Mouse (Mus musculus) limb, embryonic 11.5 days (tissue): ENCODE data around the gene Lyrm1. TPM values are rescaled to one million over a fixed set of nuclear protein-coding genes. Genes with fewer than 3 reads are reported as not detected.

Experiments
- ATAC-seq: fragments of 200-750 bp; cut with Nextera tagmentation; 2 replicates; pipeline ENCODE4 v1.8.0; 2017; ENCODE audit warnings: low read depth; ENCODE audit not compliant: insufficient number of reproducible peaks, low FRiP score, low TSS enrichment
- DNase-seq: peaks from one replicate; pipeline ENCODE4 v3.0.0-alpha.2; 2015; ENCODE audit warnings: low spot score
- H3K27ac ChIP-seq: fragments of 300-500 bp; sonication (generic); replicated peaks from 2 replicates; pipeline ENCODE4 v1.5.1; 2014; ENCODE audit warnings: low read depth, mild to moderate bottlenecking, low read length
- H3K27me3 ChIP-seq: fragments of 300-500 bp; sonication (generic); 2 replicates; pipeline ENCODE4 v1.6.1; 2014; ENCODE audit warnings: mild to moderate bottlenecking, low read length, mixed read lengths; ENCODE audit not compliant: control insufficient read depth, insufficient read depth
- H3K36me3 ChIP-seq: fragments of 300-500 bp; sonication (generic); 2 replicates; pipeline ENCODE4 v1.6.1; 2014; ENCODE audit warnings: mild to moderate bottlenecking, low read length, moderate library complexity, mixed read lengths; ENCODE audit not compliant: control insufficient read depth, insufficient read depth
- H3K4me1 ChIP-seq: fragments of 300-500 bp; sonication (generic); 2 replicates; pipeline ENCODE4 v1.6.1; 2014; ENCODE audit warnings: low read length, mixed read lengths; ENCODE audit not compliant: control insufficient read depth, insufficient read depth
- H3K4me2 ChIP-seq: fragments of 300-500 bp; sonication (generic); 2 replicates; pipeline ENCODE4 v1.6.1; 2014; ENCODE audit warnings: low read depth, mild to moderate bottlenecking, moderate library complexity; ENCODE audit not compliant: severe bottlenecking
- H3K4me3 ChIP-seq: fragments of 300-500 bp; sonication (generic); 2 replicates; pipeline ENCODE4 v1.5.1; 2014; ENCODE audit warnings: low read depth, low read length
- H3K9ac ChIP-seq: fragments of 300-500 bp; sonication (generic); 2 replicates; pipeline ENCODE4 v1.6.1; 2014; ENCODE audit warnings: mild to moderate bottlenecking, low read length
- H3K9me3 ChIP-seq: fragments of 300-500 bp; sonication (generic); 2 replicates; pipeline ENCODE4 v1.6.1; 2016; ENCODE audit warnings: low read length; ENCODE audit not compliant: control insufficient read depth
- WGBS: fragments of 180-500 bp; shearing (Covaris S2); extraction: QIAGEN DNeasy Blood & Tissue Kit; methylation state at CpG from one replicate; pipeline ENCODE4 v1.1.7; 2014; 5-methylcytosine and 5-hydroxymethylcytosine counted together
- polyA plus RNA-seq: library from polyadenylated mRNA; unstranded; fragments of >200 nt; fragmentation: Nextera tagmentation; extraction: Ambion mirVana; gene quantifications from 2 replicates; pipeline ENCODE4 v1.2.1, GENCODE M21; 2014

Gene Lyrm1
- polyA plus RNA-seq, 1 experiment from 2014 or later: 7.1 TPM

DNA sequence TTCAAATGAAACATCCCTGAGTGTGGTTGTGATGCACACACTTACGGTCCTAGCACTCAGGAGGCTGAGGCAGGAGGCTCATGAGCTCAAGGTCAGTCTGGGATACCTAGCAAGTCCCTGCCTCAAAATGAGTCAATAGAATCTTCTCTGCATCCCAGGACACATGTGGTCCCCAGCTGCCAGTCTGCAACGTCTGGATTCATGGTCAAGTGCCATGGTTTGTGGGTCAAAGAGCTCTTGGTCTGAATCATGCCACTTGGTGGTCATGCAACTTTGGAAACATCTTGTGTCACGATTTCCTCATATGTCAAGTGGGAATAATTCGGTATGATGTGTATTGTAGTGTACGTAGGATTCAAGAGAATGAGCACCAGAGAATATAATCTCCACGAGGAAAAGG lies 64.9 kb downstream of the Lyrm1 start:
- H3K27ac ChIP-seq: no peak overlapping the region
- 86% methylated on average over 6 of the region's 6 CpGs for WGBS
- no peak for ATAC-seq

DNA sequence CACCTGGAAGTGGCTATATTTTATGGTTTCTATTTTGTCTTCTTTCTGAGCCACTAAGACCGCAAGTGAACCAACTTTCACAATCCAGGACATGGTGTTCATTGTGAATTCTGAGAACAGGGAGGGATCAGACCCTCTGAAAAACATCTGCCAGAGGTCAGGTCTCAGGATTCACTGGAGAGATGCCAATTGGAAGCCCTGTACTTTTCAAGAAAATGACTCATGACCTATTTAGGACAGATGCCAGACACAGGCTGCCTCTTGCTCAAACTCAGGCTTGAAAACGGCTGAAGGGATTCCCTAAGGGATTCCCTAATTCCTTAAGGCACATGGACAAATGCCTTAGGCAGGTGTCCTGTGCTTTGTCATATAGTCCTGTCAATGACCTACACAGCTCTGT lies 65.4 kb downstream of the Lyrm1 start:
- no peaks in the 10 kb centered on the region for H3K9me3 ChIP-seq
- no peak for ATAC-seq
- H3K4me3 ChIP-seq: no peak overlapping the region
- DNase-seq: no peak
- WGBS: 45% methylated on average over 2 of the region's 2 CpGs
- H3K4me1 ChIP-seq: no peaks in the 10 kb centered on the region
- no peak overlapping the region for H3K9ac ChIP-seq
- no peak overlapping the region for H3K27ac ChIP-seq
- H3K4me2 ChIP-seq: no peak overlapping the region
- no peaks in the 10 kb centered on the region for H3K27me3 ChIP-seq
- no peaks in the 10 kb centered on the region for H3K36me3 ChIP-seq

More for the DNA sequence above, 64.9 kb downstream of the Lyrm1 start:
- no peak for DNase-seq
- H3K9ac ChIP-seq: no peak overlapping the region
- no peak overlapping the region for H3K4me2 ChIP-seq
- no peaks in the 10 kb centered on the region for H3K9me3 ChIP-seq
- H3K4me1 ChIP-seq: no peaks in the 10 kb centered on the region
- no peaks in the 10 kb centered on the region for H3K27me3 ChIP-seq
- H3K36me3 ChIP-seq: no peaks in the 10 kb centered on the region
- no peak overlapping the region for H3K4me3 ChIP-seq

DNA sequence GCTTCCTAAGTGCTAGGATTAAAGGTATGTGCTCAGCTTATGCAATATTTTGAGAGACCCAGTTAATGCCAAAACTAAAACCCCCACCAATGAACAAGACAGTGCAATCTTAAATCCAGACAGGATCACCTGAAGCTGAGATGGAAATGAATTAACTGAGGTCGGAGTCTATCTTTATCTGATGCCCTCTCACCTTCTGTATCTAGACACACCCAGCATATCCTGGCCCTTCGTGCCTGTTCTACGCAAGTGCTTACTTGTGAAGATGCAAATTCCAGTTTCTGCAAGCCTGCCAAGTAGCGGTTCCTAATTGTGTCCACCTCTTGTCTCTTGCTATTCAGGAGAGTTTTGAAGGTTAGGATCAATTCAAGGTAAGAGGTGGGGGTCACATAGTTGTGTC lies 69.5 kb downstream of the Lyrm1 start:
- H3K4me3 ChIP-seq: no peak overlapping the region
- H3K9me3 ChIP-seq: no peaks in the 10 kb centered on the region
- DNase-seq (no peak), ATAC-seq (no peak)
- no peaks in the 10 kb centered on the region for H3K4me1 ChIP-seq
- no peak overlapping the region for H3K9ac ChIP-seq
- no peaks in the 10 kb centered on the region for H3K36me3 ChIP-seq
- H3K27me3 ChIP-seq: no peaks in the 10 kb centered on the region
- H3K4me2 ChIP-seq: no peak overlapping the region
- WGBS: 92% methylated on average over 4 of the region's 4 CpGs
- H3K27ac ChIP-seq: no peak overlapping the region

DNA sequence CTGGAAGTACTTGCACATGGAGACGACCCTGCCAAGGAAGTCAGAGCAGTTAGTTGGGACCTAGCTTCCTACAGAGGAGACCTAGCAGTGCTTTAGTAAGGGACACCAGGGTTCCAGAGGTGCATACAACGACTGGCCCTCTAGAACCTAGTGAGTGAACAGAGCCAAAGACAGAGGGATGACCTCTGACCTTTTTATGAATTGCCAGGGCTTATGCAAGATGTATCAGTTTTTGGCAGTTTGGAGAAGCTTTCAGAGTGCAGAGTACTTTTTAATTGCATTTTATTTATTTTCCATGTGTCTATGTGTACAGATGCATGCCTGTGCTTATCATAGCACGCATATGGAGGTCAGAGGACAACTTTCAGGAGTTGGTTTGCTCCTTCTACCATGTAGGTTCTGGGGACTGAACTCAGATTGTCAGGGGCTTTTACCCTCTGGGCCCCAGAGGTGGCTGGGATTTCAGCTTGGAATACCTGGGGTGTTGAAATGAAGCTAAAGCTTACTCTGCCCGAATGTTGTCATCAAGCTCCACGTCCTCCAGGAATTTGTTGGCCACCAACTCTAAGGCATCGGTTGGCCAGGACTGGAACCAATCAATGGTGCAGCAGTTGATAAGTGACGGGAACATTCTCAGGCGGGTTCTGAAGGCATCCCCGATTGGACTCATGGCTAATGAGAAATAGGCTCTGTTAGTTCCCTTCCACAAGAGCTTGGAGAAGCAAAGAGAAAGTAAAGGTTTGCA lies 70.2 kb downstream of the Lyrm1 start:
- no peaks in the 10 kb centered on the region for H3K27me3 ChIP-seq
- no peaks in the 10 kb centered on the region for H3K36me3 ChIP-seq
- ATAC-seq: no peak
- H3K9ac ChIP-seq: no peak overlapping the region
- no peaks in the 10 kb centered on the region for H3K4me1 ChIP-seq
- no peak overlapping the region for H3K4me3 ChIP-seq
- no peaks in the 10 kb centered on the region for H3K9me3 ChIP-seq
- no peak overlapping the region for H3K4me2 ChIP-seq
- 85% methylated on average over 9 of the region's 9 CpGs for WGBS
- DNase-seq: no peak
- H3K27ac ChIP-seq: no peak overlapping the region

DNA sequence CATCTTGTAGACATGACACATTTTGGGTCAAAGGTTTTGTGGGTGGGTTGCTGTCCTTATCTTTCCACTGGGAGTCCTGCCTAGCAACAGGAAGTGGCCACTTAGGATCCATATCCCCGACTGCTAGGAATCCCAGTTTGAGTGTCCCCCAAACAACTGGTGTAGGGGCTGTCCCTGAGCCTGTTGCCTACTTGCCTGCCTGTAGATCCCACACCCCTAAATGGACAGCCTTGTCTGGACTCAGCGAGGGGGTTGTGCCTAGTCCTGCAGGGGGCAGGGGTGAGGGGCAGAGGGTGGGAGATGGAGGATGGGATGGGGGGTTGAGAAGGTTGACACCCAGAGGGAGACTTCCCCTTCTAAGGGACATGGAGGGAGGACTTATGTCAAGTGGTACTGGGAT lies 73.7 kb downstream of the Lyrm1 start:
- H3K4me1 ChIP-seq: no peaks in the 10 kb centered on the region
- H3K9me3 ChIP-seq: no peaks in the 10 kb centered on the region
- H3K36me3 ChIP-seq: no peaks in the 10 kb centered on the region
- H3K9ac ChIP-seq: no peak overlapping the region
- no peak overlapping the region for H3K4me2 ChIP-seq
- no peak overlapping the region for H3K27ac ChIP-seq
- no peak overlapping the region for H3K4me3 ChIP-seq
- WGBS: 82% methylated on average over 2 of the region's 2 CpGs
- no peak for DNase-seq
- H3K27me3 ChIP-seq: no peaks in the 10 kb centered on the region
- no peak for ATAC-seq

DNA sequence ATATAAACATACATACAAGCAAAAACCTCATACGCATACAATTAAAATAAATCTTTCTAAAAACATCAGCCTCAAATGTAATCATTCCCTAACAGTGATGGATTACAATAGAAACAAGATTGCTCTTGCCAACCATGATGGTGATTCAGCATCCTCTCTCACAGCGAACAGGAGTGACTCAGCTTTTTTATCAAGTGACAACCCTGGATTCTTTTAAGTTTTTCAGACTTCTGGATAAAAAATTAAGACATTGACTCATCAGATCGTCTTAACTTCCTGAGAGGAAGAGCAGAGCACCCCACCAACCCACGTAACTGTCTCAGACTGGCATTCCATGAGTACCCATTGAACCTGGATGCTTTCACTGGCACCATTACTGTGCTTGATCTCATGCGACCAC lies 78.6 kb downstream of the Lyrm1 start:
- Histone ChIP-seq H3K4me3 (no peak overlapping the region), H3K4me1 (no peaks in the 10 kb centered on the region), H3K27me3 (no peaks in the 10 kb centered on the region), H3K36me3 (no peaks in the 10 kb centered on the region), H3K4me2 (no peak overlapping the region), H3K9ac (no peak overlapping the region), H3K9me3 (no peaks in the 10 kb centered on the region), H3K27ac (no peak overlapping the region)
- 85% methylated on average over 5 of the region's 5 CpGs for WGBS
- ATAC-seq: no peak
- no peak for DNase-seq

DNA sequence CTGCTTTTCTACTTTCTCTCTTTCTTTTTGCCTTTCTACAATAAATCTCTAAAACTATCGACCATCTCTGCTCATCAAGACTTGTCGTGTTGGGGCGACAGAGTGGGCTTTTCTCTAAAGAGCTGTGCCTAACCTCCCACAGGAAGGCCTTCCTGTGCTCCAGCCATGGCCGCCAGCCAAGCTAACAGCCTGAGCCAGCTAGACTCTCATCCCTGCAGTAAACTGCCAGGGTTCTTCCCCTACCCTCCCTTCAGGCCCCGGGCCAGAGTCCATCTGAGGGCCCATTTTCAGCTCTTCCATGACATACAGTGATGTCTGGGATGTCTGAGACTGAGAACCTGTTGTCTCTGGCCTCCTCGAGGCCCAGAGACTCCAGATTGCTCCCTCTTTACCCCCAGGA lies 80.6 kb downstream of the Lyrm1 start:
- 89% methylated on average over 6 of the region's 6 CpGs for WGBS
- Histone ChIP-seq H3K27me3 (no peaks in the 10 kb centered on the region), H3K4me1 (no peaks in the 10 kb centered on the region), H3K9me3 (no peaks in the 10 kb centered on the region), H3K27ac (no peak overlapping the region), H3K36me3 (no peaks in the 10 kb centered on the region), H3K4me2 (no peak overlapping the region), H3K4me3 (no peak overlapping the region), H3K9ac (no peak overlapping the region)
- no peak for ATAC-seq
- DNase-seq: no peak

DNA sequence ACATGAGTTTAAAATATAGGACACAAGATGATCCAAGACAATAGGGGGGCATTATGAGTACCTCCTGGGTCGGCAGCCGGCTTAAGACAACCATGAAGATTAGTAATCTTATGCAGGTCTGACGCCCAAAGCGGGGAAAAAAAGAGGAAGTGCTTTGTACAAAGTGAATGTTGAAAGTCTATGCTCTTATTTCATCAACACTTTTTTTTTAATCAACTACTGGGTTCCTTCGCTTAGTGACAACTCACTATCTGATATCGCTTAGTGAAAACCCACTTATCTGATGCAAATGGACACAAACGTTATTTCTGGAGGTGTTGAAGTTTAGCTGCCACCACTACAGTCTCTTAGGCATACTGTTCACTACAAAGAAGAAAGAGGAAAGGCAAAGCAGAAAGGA lies 81.9 kb downstream of the Lyrm1 start:
- no peaks in the 10 kb centered on the region for H3K9me3 ChIP-seq
- no peaks in the 10 kb centered on the region for H3K36me3 ChIP-seq
- DNase-seq: no peak
- H3K9ac ChIP-seq: no peak overlapping the region
- WGBS: 88% methylated on average over 7 of the region's 7 CpGs
- no peaks in the 10 kb centered on the region for H3K27me3 ChIP-seq
- no peak for ATAC-seq
- no peak overlapping the region for H3K4me2 ChIP-seq
- no peaks in the 10 kb centered on the region for H3K4me1 ChIP-seq
- H3K27ac ChIP-seq: no peak overlapping the region
- no peak overlapping the region for H3K4me3 ChIP-seq

DNA sequence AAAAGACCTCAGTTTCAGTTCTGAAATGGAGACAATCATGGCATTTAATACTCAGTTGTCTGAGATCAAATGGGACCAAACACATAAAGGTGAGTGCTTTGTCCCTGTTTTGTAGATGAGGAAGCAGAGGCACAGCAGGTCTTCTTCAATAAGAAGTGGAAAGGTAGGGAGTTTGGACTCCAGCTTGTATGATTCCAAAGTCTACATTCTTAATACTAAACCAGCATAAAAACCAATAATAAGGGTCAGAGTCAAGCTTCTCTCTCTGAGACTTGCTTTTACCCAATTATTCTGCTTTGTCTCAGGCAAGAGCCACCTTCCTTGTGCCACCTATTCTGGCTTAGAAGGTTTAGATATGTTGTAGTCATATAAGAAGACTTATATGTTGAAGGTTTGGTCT lies 82.9 kb downstream of the Lyrm1 start:
- no peak for ATAC-seq
- DNase-seq: no peak
- Histone ChIP-seq H3K4me1 (no peaks in the 10 kb centered on the region), H3K4me2 (no peak overlapping the region), H3K9me3 (no peaks in the 10 kb centered on the region), H3K36me3 (no peaks in the 10 kb centered on the region), H3K4me3 (no peak overlapping the region), H3K27me3 (no peaks in the 10 kb centered on the region), H3K27ac (no peak overlapping the region), H3K9ac (no peak overlapping the region)
